Mouse (Mus musculus): Measurements from ENCODE around the gene Agbl4. TPM values are rescaled to one million over a fixed set of nuclear protein-coding genes. Genes with fewer than 3 reads are reported as not detected.

Gene Agbl4
- polyA plus RNA-seq, 1 experiment from 2014 or later, result 0.97 TPM

DNA sequence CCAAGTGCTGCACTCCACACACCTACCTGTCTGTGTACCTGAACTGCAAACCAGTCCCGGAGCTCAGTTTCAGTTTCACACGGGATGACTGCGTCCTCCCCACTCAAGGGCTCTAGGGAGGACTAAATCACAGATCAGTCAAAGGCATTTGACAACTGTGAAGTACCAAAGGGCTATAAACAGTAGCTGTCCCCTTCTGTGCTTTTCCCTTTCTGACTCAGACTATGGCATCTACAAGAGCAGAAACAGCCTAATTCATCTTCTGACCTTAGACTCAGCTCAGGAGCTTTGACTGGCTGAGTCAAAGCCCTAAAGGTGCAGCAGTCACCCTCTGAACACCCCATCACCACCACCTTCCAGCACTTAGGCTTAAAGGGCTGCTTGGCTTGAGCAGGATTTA is 1074.3 kb downstream of the Agbl4 start:
- Histone ChIP-seq H3K4me1 (replicated peaks; ENCODE audit: control insufficient read depth, insufficient read depth, low read length) (peaks cover 8% of the 10 kb centered on the region), H3K4me3 (ENCODE audit: low read length) (no peak overlapping the region), H3K4me2 (ENCODE audit: low read depth, low read length) (no peak overlapping the region), H3K9ac (ENCODE audit: low read length) (no peak overlapping the region), H3K36me3 (ENCODE audit: control insufficient read depth, insufficient read depth, low read length) (no peaks in the 10 kb centered on the region), H3K27ac (ENCODE audit: low read length) (no peak overlapping the region), H3K9me3 (ENCODE audit: control insufficient read depth, low read length) (no peaks in the 10 kb centered on the region), H3K27me3 (ENCODE audit: control insufficient read depth, insufficient read depth, low read depth, low read length) (no peaks in the 10 kb centered on the region)
- no peak for ATAC-seq (ENCODE audit: low read depth)
- WGBS, result 50% methylated on average over 3 of the region's 3 CpGs

DNA sequence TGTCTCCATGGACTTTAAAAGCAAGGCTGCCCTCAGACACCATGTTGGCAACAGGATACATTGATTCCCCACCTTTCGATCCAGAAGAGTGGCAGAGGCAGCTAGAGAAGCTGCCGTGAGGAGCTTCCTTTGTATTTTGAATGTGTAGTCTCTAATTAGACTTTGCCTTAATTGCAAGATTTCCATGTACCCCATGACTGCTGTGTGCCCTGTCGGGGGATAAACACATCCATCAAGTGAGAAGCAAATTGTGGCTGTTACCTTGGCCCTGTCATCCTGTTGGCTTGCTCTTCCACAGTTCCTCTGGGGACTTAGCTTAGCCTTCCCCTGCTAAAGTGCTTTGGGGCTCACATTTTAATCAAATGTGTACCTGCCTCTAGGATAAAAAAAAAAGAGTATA is 1075.0 kb downstream of the Agbl4 start:
- H3K4me3 ChIP-seq (ENCODE audit: low read length), result no peak overlapping the region
- H3K4me2 ChIP-seq (ENCODE audit: low read depth, low read length), result no peak overlapping the region
- no peak for ATAC-seq (ENCODE audit: low read depth)
- H3K27me3 ChIP-seq (ENCODE audit: control insufficient read depth, insufficient read depth, low read depth, low read length), result no peaks in the 10 kb centered on the region
- H3K36me3 ChIP-seq (ENCODE audit: control insufficient read depth, insufficient read depth, low read length), result no peaks in the 10 kb centered on the region
- no peaks in the 10 kb centered on the region for H3K9me3 ChIP-seq (ENCODE audit: control insufficient read depth, low read length)
- 79% methylated on average over 3 of the region's 3 CpGs for WGBS
- H3K27ac ChIP-seq (ENCODE audit: low read length), result no peak overlapping the region
- peaks cover 7% of the 10 kb centered on the region for H3K4me1 ChIP-seq (replicated peaks; ENCODE audit: control insufficient read depth, insufficient read depth, low read length)
- H3K9ac ChIP-seq (ENCODE audit: low read length), result no peak overlapping the region

DNA sequence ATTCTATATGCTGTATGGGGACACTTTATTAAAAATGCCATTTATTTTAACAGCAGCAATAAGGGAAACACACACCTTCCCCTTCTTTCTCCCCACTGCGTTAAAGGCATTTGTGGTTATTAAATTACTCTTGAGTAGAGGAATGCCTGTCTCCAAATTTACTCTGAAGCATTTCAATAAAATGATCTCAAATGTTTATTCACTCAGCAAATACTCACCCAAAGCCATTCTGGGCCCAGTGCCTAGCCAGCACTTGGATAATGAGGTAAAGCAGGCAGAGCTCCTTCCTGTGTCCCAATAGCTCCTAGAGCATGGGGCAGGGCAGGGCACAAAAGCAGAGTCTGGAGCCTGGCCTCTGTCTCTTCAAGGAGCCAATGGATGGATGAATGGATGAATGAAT is 1075.6 kb downstream of the Agbl4 start:
- H3K9me3 ChIP-seq (ENCODE audit: control insufficient read depth, low read length), result no peaks in the 10 kb centered on the region
- H3K27ac ChIP-seq (ENCODE audit: low read length), result no peak overlapping the region
- H3K4me2 ChIP-seq (ENCODE audit: low read depth, low read length), result no peak overlapping the region
- no peak overlapping the region for H3K9ac ChIP-seq (ENCODE audit: low read length)
- no peaks in the 10 kb centered on the region for H3K36me3 ChIP-seq (ENCODE audit: control insufficient read depth, insufficient read depth, low read length)
- H3K27me3 ChIP-seq (ENCODE audit: control insufficient read depth, insufficient read depth, low read depth, low read length), result no peaks in the 10 kb centered on the region
- peaks cover 3% of the 10 kb centered on the region for H3K4me1 ChIP-seq (replicated peaks; ENCODE audit: control insufficient read depth, insufficient read depth, low read length)
- peak; percentile 82 for ATAC-seq (ENCODE audit: low read depth)
- no peak overlapping the region for H3K4me3 ChIP-seq (ENCODE audit: low read length)
- WGBS, result 44% methylated on average over 1 of the region's 1 CpGs

DNA sequence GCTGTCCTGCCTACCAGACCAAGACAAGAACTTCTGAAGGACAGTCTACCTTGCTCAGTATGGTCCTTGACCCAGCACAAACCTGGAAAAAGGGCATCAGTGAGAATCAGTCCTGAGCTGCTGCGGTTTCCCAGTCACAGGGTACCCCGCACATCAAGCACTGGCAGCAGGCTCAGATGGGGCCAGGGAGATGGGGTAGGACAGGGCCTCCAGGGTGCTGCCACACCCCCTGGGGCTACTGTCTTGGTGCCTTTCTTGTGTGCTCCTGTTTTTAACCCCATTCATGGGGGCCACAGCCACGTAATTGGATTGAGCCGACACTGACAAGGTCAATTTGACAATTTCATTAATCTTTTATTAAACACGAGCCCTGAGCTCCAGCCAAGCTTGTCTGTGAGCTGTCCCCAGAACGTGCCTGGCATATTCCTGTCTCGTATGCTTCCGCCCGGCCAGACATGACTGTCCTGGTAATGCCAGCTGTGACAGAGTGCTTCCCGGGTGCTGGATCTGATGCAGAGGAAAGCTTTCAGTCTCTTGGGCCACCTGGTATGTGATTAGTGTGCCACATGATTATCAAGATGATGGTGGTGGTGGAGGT is 1078.0 kb downstream of the Agbl4 start:
- H3K27ac ChIP-seq (ENCODE audit: low read length), result no peak overlapping the region
- no peaks in the 10 kb centered on the region for H3K9me3 ChIP-seq (ENCODE audit: control insufficient read depth, low read length)
- H3K9ac ChIP-seq (ENCODE audit: low read length), result no peak overlapping the region
- WGBS, result 55% methylated on average over 10 of the region's 10 CpGs
- H3K4me2 ChIP-seq (ENCODE audit: low read depth, low read length), result no peak overlapping the region
- no peak overlapping the region for H3K4me3 ChIP-seq (ENCODE audit: low read length)
- H3K36me3 ChIP-seq (ENCODE audit: control insufficient read depth, insufficient read depth, low read length), result no peaks in the 10 kb centered on the region
- H3K4me1 ChIP-seq (replicated peaks; ENCODE audit: control insufficient read depth, insufficient read depth, low read length), result peaks cover 3% of the 10 kb centered on the region
- ATAC-seq (ENCODE audit: low read depth), result no peak
- H3K27me3 ChIP-seq (ENCODE audit: control insufficient read depth, insufficient read depth, low read depth, low read length), result no peaks in the 10 kb centered on the region

DNA sequence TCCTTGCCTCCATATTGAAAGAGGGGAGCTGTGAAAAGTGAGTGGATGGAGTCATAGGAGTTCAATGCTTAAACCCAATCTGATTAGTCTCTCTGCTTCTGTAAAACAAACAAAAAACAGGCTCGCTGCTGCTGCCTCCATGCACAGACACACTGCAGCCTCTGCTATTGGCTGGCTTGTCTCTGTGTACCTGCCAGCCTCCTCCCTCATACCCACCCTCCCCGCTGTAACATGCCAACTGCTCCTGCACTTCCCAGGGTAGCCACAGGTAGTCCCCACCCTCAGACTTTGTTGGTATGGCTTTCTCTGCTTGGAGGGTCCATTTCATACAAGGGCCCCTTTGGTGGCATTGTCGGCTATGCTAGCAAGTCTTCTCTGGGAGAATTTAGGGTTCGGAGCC is 1080.0 kb downstream of the Agbl4 start:
- H3K36me3 ChIP-seq (ENCODE audit: control insufficient read depth, insufficient read depth, low read length), result no peaks in the 10 kb centered on the region
- H3K4me3 ChIP-seq (ENCODE audit: low read length), result no peak overlapping the region
- no peak overlapping the region for H3K27ac ChIP-seq (ENCODE audit: low read length)
- H3K9me3 ChIP-seq (ENCODE audit: control insufficient read depth, low read length), result no peaks in the 10 kb centered on the region
- 33% methylated on average over 4 of the region's 4 CpGs for WGBS
- ATAC-seq (ENCODE audit: low read depth), result no peak
- H3K9ac ChIP-seq (ENCODE audit: low read length), result no peak overlapping the region
- H3K4me1 ChIP-seq (replicated peaks; ENCODE audit: control insufficient read depth, insufficient read depth, low read length), result peaks cover 3% of the 10 kb centered on the region
- H3K4me2 ChIP-seq (ENCODE audit: low read depth, low read length), result no peak overlapping the region
- H3K27me3 ChIP-seq (ENCODE audit: control insufficient read depth, insufficient read depth, low read depth, low read length), result no peaks in the 10 kb centered on the region

DNA sequence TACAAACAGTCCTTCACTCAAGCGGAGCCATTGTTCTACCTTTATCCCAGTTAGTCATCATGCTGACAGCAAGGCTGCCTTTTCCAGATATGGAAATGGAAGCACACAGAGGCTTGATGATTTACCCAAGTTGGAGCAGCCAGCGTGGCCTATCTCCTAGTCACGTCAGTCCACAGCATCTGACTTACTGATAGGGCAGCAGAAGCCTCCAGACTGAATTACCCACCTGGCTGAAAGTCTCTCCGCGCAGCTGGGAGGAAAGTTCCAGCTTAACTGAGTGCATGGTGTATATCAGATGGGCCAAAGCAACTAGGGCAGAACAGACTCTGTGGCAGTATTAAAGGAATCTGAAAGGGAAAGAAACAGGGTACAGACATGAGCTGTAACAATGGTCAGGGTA is 1086.0 kb downstream of the Agbl4 start:
- Histone ChIP-seq H3K9ac (ENCODE audit: low read length) (no peak overlapping the region), H3K4me3 (ENCODE audit: low read length) (no peak overlapping the region), H3K27me3 (ENCODE audit: control insufficient read depth, insufficient read depth, low read depth, low read length) (no peaks in the 10 kb centered on the region), H3K36me3 (ENCODE audit: control insufficient read depth, insufficient read depth, low read length) (no peaks in the 10 kb centered on the region), H3K9me3 (ENCODE audit: control insufficient read depth, low read length) (no peaks in the 10 kb centered on the region), H3K4me1 (replicated peaks; ENCODE audit: control insufficient read depth, insufficient read depth, low read length) (no peaks in the 10 kb centered on the region), H3K27ac (ENCODE audit: low read length) (no peak overlapping the region), H3K4me2 (ENCODE audit: low read depth, low read length) (no peak overlapping the region)
- 79% methylated on average over 5 of the region's 5 CpGs for WGBS
- no peak for ATAC-seq (ENCODE audit: low read depth)

DNA sequence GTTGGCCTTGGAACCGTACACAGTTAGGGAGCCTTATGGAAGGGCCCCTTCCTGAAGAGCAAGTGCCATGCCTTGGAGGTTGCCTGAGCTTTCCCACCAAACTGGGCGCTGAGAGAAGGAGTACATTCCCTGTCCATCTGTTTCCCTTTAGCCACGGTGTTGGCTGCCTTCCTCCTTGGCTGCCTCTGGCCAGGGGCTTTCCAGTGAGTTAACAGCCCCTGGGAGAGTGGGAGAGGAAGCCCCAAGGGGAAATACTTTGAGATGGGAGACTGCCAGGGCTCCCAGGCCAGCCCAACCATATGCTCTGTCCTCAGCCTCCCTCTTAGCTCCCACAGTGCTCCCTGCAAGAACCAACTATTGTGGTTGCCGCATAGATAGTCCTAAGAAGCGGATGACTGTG is 1087.7 kb downstream of the Agbl4 start:
- H3K4me2 ChIP-seq (ENCODE audit: low read depth, low read length), result no peak overlapping the region
- no peaks in the 10 kb centered on the region for H3K27me3 ChIP-seq (ENCODE audit: control insufficient read depth, insufficient read depth, low read depth, low read length)
- no peaks in the 10 kb centered on the region for H3K4me1 ChIP-seq (replicated peaks; ENCODE audit: control insufficient read depth, insufficient read depth, low read length)
- no peak overlapping the region for H3K27ac ChIP-seq (ENCODE audit: low read length)
- 54% methylated on average over 5 of the region's 5 CpGs for WGBS
- no peak overlapping the region for H3K4me3 ChIP-seq (ENCODE audit: low read length)
- no peak overlapping the region for H3K9ac ChIP-seq (ENCODE audit: low read length)
- H3K9me3 ChIP-seq (ENCODE audit: control insufficient read depth, low read length), result no peaks in the 10 kb centered on the region
- ATAC-seq (ENCODE audit: low read depth), result peak; percentile 86
- H3K36me3 ChIP-seq (ENCODE audit: control insufficient read depth, insufficient read depth, low read length), result no peaks in the 10 kb centered on the region

DNA sequence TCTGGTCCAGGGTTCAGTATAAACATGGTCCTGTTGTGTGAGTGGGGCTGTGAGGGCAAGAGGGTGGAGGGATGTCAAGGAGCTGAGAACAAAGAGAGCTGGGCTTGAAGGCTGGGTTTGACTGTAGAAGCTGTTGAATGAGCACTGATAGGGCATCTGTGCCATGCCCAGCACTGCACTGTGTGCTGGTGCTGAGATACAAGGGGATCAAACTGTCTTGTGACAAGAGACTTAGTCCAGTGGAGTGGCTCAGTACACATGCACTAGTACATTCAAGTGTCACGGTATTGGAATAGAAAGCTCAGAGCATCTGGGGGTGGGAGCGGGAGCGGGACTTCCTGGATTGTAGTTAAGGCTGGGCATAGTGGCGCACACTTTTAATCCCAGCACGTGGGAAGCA is 1088.7 kb downstream of the Agbl4 start:
- ATAC-seq (ENCODE audit: low read depth), result no peak

DNA sequence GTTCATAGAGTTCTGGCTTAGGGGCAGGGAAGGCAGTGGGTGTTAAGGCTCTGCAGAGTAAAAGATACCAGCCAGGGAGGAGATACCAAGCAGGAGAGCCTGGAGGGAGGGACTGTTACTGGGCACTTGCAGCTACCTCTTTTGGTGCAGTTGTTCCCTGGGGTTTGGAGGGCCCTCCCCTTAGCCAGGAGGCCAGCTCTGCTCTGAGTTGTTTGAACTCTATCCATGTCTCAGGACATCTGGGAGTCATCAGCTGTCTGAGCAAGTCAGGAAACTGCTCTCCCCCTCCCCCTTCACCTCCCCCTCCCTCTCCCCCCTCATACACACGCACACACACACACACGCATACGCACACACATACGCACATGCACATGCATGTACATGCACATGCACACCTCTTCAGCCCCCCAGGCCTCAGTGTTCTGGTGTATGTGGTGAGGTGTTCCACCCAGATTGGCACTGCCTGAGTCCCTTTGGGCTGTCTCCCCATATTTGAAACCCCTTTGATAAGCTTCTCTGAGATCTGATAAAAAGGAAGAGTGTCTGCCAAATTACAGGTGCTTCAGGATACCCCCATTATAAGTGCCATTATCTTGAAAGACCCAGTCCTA is 1089.9 kb downstream of the Agbl4 start:
- H3K4me1 ChIP-seq (replicated peaks; ENCODE audit: control insufficient read depth, insufficient read depth, low read length), result no peaks in the 10 kb centered on the region
- ATAC-seq (ENCODE audit: low read depth), result no peak
- WGBS, result 84% methylated on average over 4 of the region's 4 CpGs
- H3K4me3 ChIP-seq (ENCODE audit: low read length), result no peak overlapping the region
- H3K27ac ChIP-seq (ENCODE audit: low read length), result no peak overlapping the region
- no peaks in the 10 kb centered on the region for H3K27me3 ChIP-seq (ENCODE audit: control insufficient read depth, insufficient read depth, low read depth, low read length)
- H3K9me3 ChIP-seq (ENCODE audit: control insufficient read depth, low read length), result no peaks in the 10 kb centered on the region
- H3K4me2 ChIP-seq (ENCODE audit: low read depth, low read length), result no peak overlapping the region
- H3K36me3 ChIP-seq (ENCODE audit: control insufficient read depth, insufficient read depth, low read length), result no peaks in the 10 kb centered on the region
- no peak overlapping the region for H3K9ac ChIP-seq (ENCODE audit: low read length)

More for the DNA sequence above, 1088.7 kb downstream of the Agbl4 start:
- no peak overlapping the region for H3K4me2 ChIP-seq (ENCODE audit: low read depth, low read length)
- no peaks in the 10 kb centered on the region for H3K36me3 ChIP-seq (ENCODE audit: control insufficient read depth, insufficient read depth, low read length)
- no peak overlapping the region for H3K9ac ChIP-seq (ENCODE audit: low read length)
- H3K27me3 ChIP-seq (ENCODE audit: control insufficient read depth, insufficient read depth, low read depth, low read length), result no peaks in the 10 kb centered on the region
- H3K9me3 ChIP-seq (ENCODE audit: control insufficient read depth, low read length), result no peaks in the 10 kb centered on the region
- H3K4me3 ChIP-seq (ENCODE audit: low read length), result no peak overlapping the region
- no peak overlapping the region for H3K27ac ChIP-seq (ENCODE audit: low read length)
- WGBS, result 71% methylated on average over 5 of the region's 5 CpGs
- no peaks in the 10 kb centered on the region for H3K4me1 ChIP-seq (replicated peaks; ENCODE audit: control insufficient read depth, insufficient read depth, low read length)

Measured in lung, embryonic 16.5 days (tissue).